Mouse (Mus musculus) liver, postnatal 0 days (tissue): Measurements from ENCODE around the gene Slc24a1. TPM values are rescaled to one million over a fixed set of nuclear protein-coding genes. Genes with fewer than 3 reads are reported as not detected.

Experiments used
- ATAC-seq: fragments of 200-750 bp; cut with Nextera tagmentation; 2 replicates; pipeline ENCODE4 v1.8.0; 2017; ENCODE audit warnings: mild to moderate bottlenecking, moderate library complexity
- DNase-seq: peaks from one replicate; pipeline ENCODE4 v3.0.0-alpha.2; 2016
- H3K27ac ChIP-seq: fragments of 300-500 bp; sonication (generic); 2 replicates; pipeline ENCODE4 v1.5.1; 2014; ENCODE audit warnings: antibody characterized with exemption, moderate library complexity, mild to moderate bottlenecking, low read depth
- H3K27me3 ChIP-seq: fragments of 300-500 bp; sonication (generic); 2 replicates; pipeline ENCODE4 v1.6.1; 2014; ENCODE audit warnings: low read length, control low read depth, mixed read lengths; ENCODE audit not compliant: insufficient read depth
- H3K36me3 ChIP-seq: fragments of 300-500 bp; sonication (generic); replicated peaks from 2 replicates; pipeline ENCODE4 v1.6.1; 2014; ENCODE audit warnings: mild to moderate bottlenecking, control low read depth, low read length, moderate library complexity, mixed read lengths; ENCODE audit not compliant: insufficient read depth
- H3K4me1 ChIP-seq: fragments of 300-500 bp; sonication (generic); 2 replicates; pipeline ENCODE4 v1.6.1; 2014; ENCODE audit warnings: antibody characterized with exemption, mild to moderate bottlenecking, control low read depth; ENCODE audit not compliant: insufficient read depth
- H3K4me2 ChIP-seq: fragments of 300-500 bp; sonication (generic); 2 replicates; pipeline ENCODE4 v1.6.1; 2014; ENCODE audit warnings: low read depth, mild to moderate bottlenecking, low read length, moderate library complexity, mixed read lengths
- H3K4me3 ChIP-seq: fragments of 300-500 bp; sonication (generic); 2 replicates; pipeline ENCODE4 v1.5.1; 2014; ENCODE audit warnings: low read depth, low read length
- H3K9ac ChIP-seq: fragments of 300-500 bp; sonication (generic); replicated peaks from 2 replicates; pipeline ENCODE4 v1.6.1; 2014; ENCODE audit warnings: mild to moderate bottlenecking, moderate library complexity
- H3K9me3 ChIP-seq: fragments of 300-500 bp; sonication (generic); 2 replicates; pipeline ENCODE4 v1.6.1; 2016; ENCODE audit warnings: mild to moderate bottlenecking, control low read depth, low read length, mixed read lengths
- CTCF ChIP-seq: sonication (generic); IDR thresholded peaks from 2 replicates; pipeline ENCODE4 v1.5.1; 2016; ENCODE audit warnings: antibody characterized with exemption, low read depth
- EP300 ChIP-seq: IDR thresholded peaks from 2 replicates; pipeline ENCODE4 v1.6.1; 2016; ENCODE audit warnings: antibody characterized with exemption, low read depth, mild to moderate bottlenecking
- WGBS: fragments of 180-500 bp; shearing (Covaris S2); extraction: QIAGEN DNeasy Blood & Tissue Kit; methylation state at CpG from one replicate; pipeline ENCODE4 v1.1.7; 2014; ENCODE audit not compliant: insufficient replicate concordance; 5-methylcytosine and 5-hydroxymethylcytosine counted together
- polyA plus RNA-seq: library from polyadenylated mRNA; unstranded; fragments of >200 nt; fragmentation: Nextera tagmentation; extraction: Ambion mirVana; gene quantifications from 2 replicates; pipeline ENCODE4 v1.2.1, GENCODE M21; 2015

Slc24a1 gene
- polyA plus RNA-seq, 1 experiment from 2014 or later: 0.04 TPM

- Histone ChIP-seq H3K4me3 (no peak overlapping the region), H3K9ac (no peak overlapping the region)
Measured at GRCm38 (mm10) chr9:64934015-64934754, 17.2 kb downstream of the Slc24a1 start.

DNA sequence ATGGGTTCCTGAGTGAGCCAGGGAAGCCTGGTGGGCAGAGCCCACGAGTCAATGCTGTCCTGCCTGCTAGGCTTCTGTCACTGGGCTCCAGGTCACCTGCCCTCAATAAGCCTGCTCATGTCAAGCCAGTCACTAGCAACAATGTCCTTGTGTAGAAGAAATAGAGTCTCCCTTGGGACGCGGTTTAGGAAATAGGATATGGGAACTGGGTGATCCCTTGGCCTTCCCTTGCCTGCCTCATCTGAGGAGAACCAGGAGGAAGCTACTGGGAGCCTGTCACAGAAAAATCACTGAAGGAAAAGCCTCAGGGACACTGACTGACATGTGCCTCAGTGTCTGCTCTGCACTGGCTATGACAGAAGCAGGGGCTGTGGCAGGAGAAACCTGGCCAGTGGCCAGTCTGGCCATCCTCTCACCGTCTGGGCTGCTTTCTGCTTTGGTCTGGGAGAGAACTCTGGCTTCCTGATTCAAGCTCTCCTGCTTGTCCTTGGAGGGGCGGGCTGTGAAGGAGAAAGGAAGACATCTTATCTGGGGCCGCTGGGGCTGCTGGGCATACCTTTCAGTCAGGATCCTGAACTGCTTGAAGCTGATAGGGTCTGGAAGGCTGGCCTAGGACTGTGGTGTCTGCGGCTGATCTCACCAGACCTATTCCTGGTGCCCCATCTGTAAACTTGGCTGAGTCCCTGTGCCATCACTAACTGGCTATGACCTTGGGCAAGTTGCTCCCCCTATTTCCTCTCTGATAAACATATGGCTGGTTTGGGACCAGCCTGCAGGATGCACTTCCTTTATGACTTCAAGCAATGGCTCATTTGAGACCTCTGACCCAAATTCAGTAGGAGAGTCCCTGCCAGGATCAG lies 19.4 kb downstream of the Slc24a1 start:
- DNase-seq (no peak), ATAC-seq (peak; percentile 3; the same call in 1 of the 2 replicates)
- no peak overlapping the region for H3K9ac ChIP-seq
- peaks cover 33% of the 10 kb centered on the region for H3K4me1 ChIP-seq
- H3K27ac ChIP-seq: 0 out of 2 replicates have a peak overlapping the region, but pooled peaks have one; percentile 7
- H3K27me3 ChIP-seq: no peaks in the 10 kb centered on the region
- 47% methylated on average over 7 of the region's 7 CpGs for WGBS
- no peaks in the 10 kb centered on the region for H3K9me3 ChIP-seq
- TF ChIP-seq EP300: peak; percentile 47
- no peak for TF ChIP-seq CTCF
- no peaks in the 10 kb centered on the region for H3K36me3 ChIP-seq
- H3K4me2 ChIP-seq: no peak overlapping the region
- H3K4me3 ChIP-seq: no peak overlapping the region

More at GRCm38 (mm10) chr9:64934015-64934754, 17.2 kb downstream of the Slc24a1 start:
- no peaks in the 10 kb centered on the region for H3K27me3 ChIP-seq
- DNase-seq: peak; percentile 70
- ATAC-seq: peak; percentile 86
- H3K4me2 ChIP-seq: peak overlapping the region; percentile 16; the same call in 1 of the 2 replicates
- H3K36me3 ChIP-seq: no peaks in the 10 kb centered on the region
- H3K4me1 ChIP-seq: peaks cover 36% of the 10 kb centered on the region
- peak overlapping the region; percentile 68 for H3K27ac ChIP-seq
- no peak for TF ChIP-seq CTCF
- TF ChIP-seq EP300: 0 out of 2 replicates have a peak, but pooled peaks have one; percentile 18
- no peaks in the 10 kb centered on the region for H3K9me3 ChIP-seq
- WGBS: 34% methylated on average over 15 of the region's 15 CpGs

- WGBS: 66% methylated on average over 4 of the region's 4 CpGs
- Histone ChIP-seq H3K4me3 (no peak overlapping the region), H3K27ac (no peak overlapping the region), H3K9me3 (no peaks in the 10 kb centered on the region), H3K27me3 (no peaks in the 10 kb centered on the region), H3K36me3 (no peaks in the 10 kb centered on the region), H3K4me1 (peaks cover 37% of the 10 kb centered on the region), H3K9ac (no peak overlapping the region), H3K4me2 (no peak overlapping the region)
- ATAC-seq (no peak), DNase-seq (no peak)
- TF ChIP-seq CTCF (no peak), EP300 (no peak)
Measured at GRCm38 (mm10) chr9:64930256-64930655, 21.2 kb downstream of the Slc24a1 start.

GRCm38 (mm10) chr9:64926201-64926991 lies 25.0 kb downstream of the Slc24a1 start:
- 64% methylated on average over 8 of the region's 8 CpGs for WGBS

DNA sequence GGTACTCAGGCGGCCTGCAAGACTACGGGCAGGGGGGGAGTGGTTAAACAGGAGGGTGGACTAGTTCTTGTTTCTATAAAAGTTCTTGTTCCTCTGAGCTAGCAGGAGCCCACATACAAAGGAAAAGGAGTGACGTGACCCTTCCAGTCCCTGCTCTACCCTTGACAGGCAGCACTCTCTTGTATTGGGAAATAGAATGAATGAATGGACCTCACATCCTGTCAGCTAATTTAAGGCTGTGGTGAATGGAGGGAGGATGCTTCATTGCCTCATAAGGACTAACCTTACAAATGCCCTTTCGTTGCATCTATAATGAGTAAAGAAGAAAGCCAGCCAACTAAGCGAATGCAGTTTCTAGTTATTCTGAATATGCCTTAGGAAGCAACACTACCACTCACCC lies 25.6 kb downstream of the Slc24a1 start:
- ATAC-seq (0 out of 2 replicates have a peak, but pooled peaks have one; percentile 5), DNase-seq (no peak)
- H3K9ac ChIP-seq: no peak overlapping the region
- H3K27ac ChIP-seq: no peak overlapping the region
- peaks cover 7% of the 10 kb centered on the region; the same call in 1 of the 2 replicates for H3K4me1 ChIP-seq
- H3K4me2 ChIP-seq: no peak overlapping the region
- peaks cover 13% of the 10 kb centered on the region for H3K36me3 ChIP-seq
- TF ChIP-seq EP300 (no peak), CTCF (no peak)
- no peaks in the 10 kb centered on the region for H3K27me3 ChIP-seq
- WGBS: 56% methylated on average over 5 of the region's 5 CpGs
- no peak overlapping the region for H3K4me3 ChIP-seq
- no peaks in the 10 kb centered on the region for H3K9me3 ChIP-seq

More at GRCm38 (mm10) chr9:64926201-64926991, 25.0 kb downstream of the Slc24a1 start:
- no peak overlapping the region for H3K4me3 ChIP-seq
- H3K27me3 ChIP-seq: no peaks in the 10 kb centered on the region
- peaks cover 8% of the 10 kb centered on the region for H3K36me3 ChIP-seq
- ATAC-seq: peak; percentile 17
- H3K9me3 ChIP-seq: no peaks in the 10 kb centered on the region
- H3K27ac ChIP-seq: no peak overlapping the region
- no peak overlapping the region for H3K4me2 ChIP-seq
- TF ChIP-seq EP300 (no peak), CTCF (no peak)
- H3K4me1 ChIP-seq: peaks cover 10% of the 10 kb centered on the region; the same call in 1 of the 2 replicates
- no peak overlapping the region for H3K9ac ChIP-seq
- DNase-seq: no peak
